Mouse (Mus musculus): ENCODE measurements around the gene Zfp263. TPM values are rescaled to one million over a fixed set of nuclear protein-coding genes. Genes with fewer than 3 reads are reported as not detected.

Gene Zfp263
- polyA plus RNA-seq (2012; fragmentation: generic; extraction: Trizol): 0.01 TPM

DNA sequence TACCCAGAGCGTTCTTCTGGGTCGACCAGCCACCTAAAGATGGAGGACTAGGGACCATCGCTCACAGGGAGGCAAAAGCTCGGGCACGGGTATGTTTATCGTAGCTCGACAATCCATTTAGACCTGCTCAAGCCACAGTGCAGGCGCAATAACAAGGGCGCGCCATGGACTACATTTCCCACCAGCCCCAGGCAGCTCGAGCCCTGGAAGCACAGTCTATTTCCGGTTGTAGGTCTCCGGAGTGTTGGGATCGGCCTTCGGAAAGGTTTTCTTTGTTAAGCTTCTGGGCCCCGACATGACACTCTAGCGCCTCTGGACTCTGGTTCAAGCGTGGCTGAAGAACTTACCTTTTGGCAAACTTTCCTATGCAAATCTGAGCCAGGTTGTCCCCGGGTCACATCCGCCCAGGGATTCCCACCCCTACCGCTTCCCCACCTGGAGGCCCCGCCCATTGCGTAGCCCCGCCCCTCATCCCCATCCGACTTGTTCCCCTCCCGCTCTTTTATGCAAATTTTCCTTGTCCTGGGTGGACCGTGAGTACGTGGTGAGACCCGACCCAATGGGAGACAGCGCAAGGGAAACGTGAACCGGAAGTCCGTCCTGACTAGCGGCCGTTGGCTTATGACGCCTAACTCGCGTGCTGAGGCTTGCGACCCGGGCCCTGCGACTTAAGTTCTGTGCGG, at the start of gene Zfp263:
Zfp263 (plus strand) TSS at position 591 of the 683 bp plus-strand sequence.
- H3K36me3 ChIP-seq (ENCODE audit: control insufficient read depth, insufficient read depth): no peaks in the 10 kb centered on the region
- H3K4me2 ChIP-seq (ENCODE audit: low read depth): no peak within 1 kb of the TSS
- H3K27me3 ChIP-seq (ENCODE audit: control insufficient read depth, insufficient read depth, insufficient read length): no peaks in the 10 kb centered on the region
- no peak within 1 kb of the TSS for H3K4me3 ChIP-seq
- no peak within 1 kb of the TSS for H3ac ChIP-seq (ENCODE audit: control insufficient read depth, insufficient read length)
- no peaks in the 10 kb centered on the region for H3K79me2 ChIP-seq (ENCODE audit: control insufficient read depth, insufficient read depth)
- TF ChIP-seq E2F4 (IDR thresholded peaks at IDR 0.05; ENCODE audit: insufficient read depth): no peak
- TF ChIP-seq TCF3 (IDR thresholded peaks at IDR 0.05; ENCODE audit: insufficient read length, low read depth): no peak
- TF ChIP-seq MAX (IDR thresholded peaks at IDR 0.05; ENCODE audit: low read depth): no peak
- no peak for TF ChIP-seq POLR2A (IDR thresholded peaks at IDR 0.05; ENCODE audit: insufficient read length, low read depth)
- TF ChIP-seq CEBPB (IDR thresholded peaks at IDR 0.05; ENCODE audit: insufficient read depth, poor library complexity, severe bottlenecking): no peak
- TF ChIP-seq MYOD1 (IDR thresholded peaks at IDR 0.05; ENCODE audit: control insufficient read depth in 1 of 3, insufficient read length in 2 of 3, low read depth in 2 of 3): no peak
- TF ChIP-seq MYOG (IDR thresholded peaks at IDR 0.05; ENCODE audit: control insufficient read depth in 1 of 3, insufficient read depth in 1 of 3, insufficient read length in 2 of 3, low read depth in 2 of 3): no peak

DNA sequence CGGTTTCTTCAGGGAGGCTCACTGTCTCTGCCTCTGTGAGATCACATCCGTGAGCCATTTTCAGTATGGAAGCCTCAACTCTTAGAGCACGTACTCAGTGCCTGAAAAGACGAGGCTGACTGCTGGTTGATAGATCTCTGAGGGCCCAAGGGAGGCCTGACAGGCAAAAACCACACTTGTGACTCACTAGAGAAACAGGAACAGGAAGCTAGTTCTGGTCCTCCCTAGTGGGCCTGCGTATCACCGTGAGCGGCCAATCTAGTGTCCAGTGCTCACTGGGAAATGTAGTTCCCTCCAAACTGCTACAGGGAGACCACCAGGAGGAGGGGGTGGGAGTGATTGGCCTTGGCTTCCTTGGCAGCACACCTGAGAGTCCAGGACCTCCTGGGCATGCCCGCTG, 44.6 kb upstream of the Zfp263 start:
- H3K36me3 ChIP-seq (ENCODE audit: control insufficient read depth, insufficient read depth): no peaks in the 10 kb centered on the region
- H3K79me2 ChIP-seq (ENCODE audit: control insufficient read depth, insufficient read depth): no peaks in the 10 kb centered on the region
- TF ChIP-seq SRF (IDR thresholded peaks at IDR 0.05; ENCODE audit: control insufficient read depth, insufficient read length, low read depth) (no peak), TCF3 (IDR thresholded peaks at IDR 0.05; ENCODE audit: insufficient read length, low read depth) (no peak), MYOG (IDR thresholded peaks at IDR 0.05; ENCODE audit: control insufficient read depth in 1 of 3, insufficient read depth in 1 of 3, insufficient read length in 2 of 3, low read depth in 2 of 3) (no peak)
- no peak overlapping the region for H3K4me2 ChIP-seq (ENCODE audit: low read depth)
- no peak overlapping the region for H3K4me3 ChIP-seq
- H3ac ChIP-seq (ENCODE audit: control insufficient read depth, insufficient read length): no peak overlapping the region
- H3K27me3 ChIP-seq (ENCODE audit: control insufficient read depth, insufficient read depth, insufficient read length): no peaks in the 10 kb centered on the region

DNA sequence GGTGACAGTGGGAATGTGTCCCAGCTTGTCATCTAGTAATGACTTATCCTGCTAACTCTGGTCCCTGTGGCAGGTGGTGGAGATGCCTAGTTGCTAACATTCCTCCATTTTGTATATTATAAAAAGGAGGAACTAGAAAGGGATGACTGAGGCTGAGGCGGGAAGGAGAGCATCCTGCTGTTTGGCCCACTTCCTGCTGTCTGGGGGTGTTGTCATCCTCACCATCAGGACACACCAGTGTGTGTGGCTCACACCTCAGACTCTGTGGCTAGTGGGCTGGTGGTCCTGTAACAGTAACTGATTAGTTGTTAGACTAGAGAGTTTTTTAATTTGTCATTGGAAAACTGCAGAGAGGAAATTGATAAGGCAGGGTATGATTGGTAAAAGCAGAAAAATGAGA, 43.0 kb upstream of the Zfp263 start:
- H3K36me3 ChIP-seq (ENCODE audit: control insufficient read depth, insufficient read depth): no peaks in the 10 kb centered on the region
- no peaks in the 10 kb centered on the region for H3K27me3 ChIP-seq (ENCODE audit: control insufficient read depth, insufficient read depth, insufficient read length)
- no peak for TF ChIP-seq E2F4 (IDR thresholded peaks at IDR 0.05; ENCODE audit: insufficient read depth)
- TF ChIP-seq MYOD1 (IDR thresholded peaks at IDR 0.05; ENCODE audit: control insufficient read depth in 1 of 3, insufficient read length in 2 of 3, low read depth in 2 of 3): no peak
- no peak for TF ChIP-seq MYOG (IDR thresholded peaks at IDR 0.05; ENCODE audit: control insufficient read depth in 1 of 3, insufficient read depth in 1 of 3, insufficient read length in 2 of 3, low read depth in 2 of 3)
- TF ChIP-seq TCF12 (IDR thresholded peaks at IDR 0.05; ENCODE audit: insufficient read depth, poor library complexity, severe bottlenecking): no peak
- no peak for TF ChIP-seq CEBPB (IDR thresholded peaks at IDR 0.05; ENCODE audit: insufficient read depth, poor library complexity, severe bottlenecking)
- no peak for TF ChIP-seq MAX (IDR thresholded peaks at IDR 0.05; ENCODE audit: low read depth)
- no peak for TF ChIP-seq POLR2AphosphoS2 (IDR thresholded peaks at IDR 0.05; ENCODE audit: insufficient read length, low read depth)
- TF ChIP-seq POLR2A (IDR thresholded peaks at IDR 0.05; ENCODE audit: insufficient read length, low read depth): no peak
- no peak for TF ChIP-seq REST (IDR thresholded peaks at IDR 0.05; ENCODE audit: insufficient read depth, insufficient read length)
- TF ChIP-seq SRF (IDR thresholded peaks at IDR 0.05; ENCODE audit: control insufficient read depth, insufficient read length, low read depth): no peak
- TF ChIP-seq TCF3 (IDR thresholded peaks at IDR 0.05; ENCODE audit: insufficient read length, low read depth): no peak
- no peak overlapping the region for H3ac ChIP-seq (ENCODE audit: control insufficient read depth, insufficient read length)
- H3K79me2 ChIP-seq (ENCODE audit: control insufficient read depth, insufficient read depth): no peaks in the 10 kb centered on the region
- no peak overlapping the region for H3K4me2 ChIP-seq (ENCODE audit: low read depth)
- H3K4me3 ChIP-seq: no peak overlapping the region

DNA sequence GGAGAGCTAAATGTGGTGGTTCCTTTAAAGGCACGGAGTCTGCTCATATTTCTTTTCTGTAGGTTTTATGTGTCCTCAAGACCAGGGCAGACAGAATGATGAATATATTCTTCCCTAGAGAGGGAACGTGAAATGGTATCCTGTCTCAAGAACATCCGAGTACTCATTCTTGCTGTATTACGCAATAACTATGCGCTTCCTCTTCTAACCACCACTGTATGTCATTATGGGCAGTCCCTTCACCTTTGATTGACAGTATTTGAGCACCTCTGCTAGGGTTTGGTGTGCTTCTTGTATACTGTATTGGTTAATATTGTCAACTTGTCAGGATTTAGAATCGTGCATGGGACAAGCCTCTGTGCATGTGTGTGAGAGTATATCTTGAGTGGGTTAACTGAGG, 37.2 kb upstream of the Zfp263 start:
- H3K27me3 ChIP-seq (ENCODE audit: control insufficient read depth, insufficient read depth, insufficient read length): no peaks in the 10 kb centered on the region
- no peaks in the 10 kb centered on the region for H3K79me2 ChIP-seq (ENCODE audit: control insufficient read depth, insufficient read depth)
- no peak overlapping the region for H3K4me2 ChIP-seq (ENCODE audit: low read depth)
- H3K4me3 ChIP-seq: no peak overlapping the region
- no peak overlapping the region for H3ac ChIP-seq (ENCODE audit: control insufficient read depth, insufficient read length)
- TF ChIP-seq SRF (IDR thresholded peaks at IDR 0.05; ENCODE audit: control insufficient read depth, insufficient read length, low read depth): no peak
- no peak for TF ChIP-seq REST (IDR thresholded peaks at IDR 0.05; ENCODE audit: insufficient read depth, insufficient read length)
- TF ChIP-seq E2F4 (IDR thresholded peaks at IDR 0.05; ENCODE audit: insufficient read depth): no peak
- TF ChIP-seq MYOD1 (IDR thresholded peaks at IDR 0.05; ENCODE audit: control insufficient read depth in 1 of 3, insufficient read length in 2 of 3, low read depth in 2 of 3): no peak
- TF ChIP-seq USF1 (IDR thresholded peaks at IDR 0.05; ENCODE audit: low read depth): no peak
- peak; percentile 90 for TF ChIP-seq CEBPB (IDR thresholded peaks at IDR 0.05; ENCODE audit: insufficient read depth, poor library complexity, severe bottlenecking)
- no peak for TF ChIP-seq TCF3 (IDR thresholded peaks at IDR 0.05; ENCODE audit: insufficient read length, low read depth)
- H3K36me3 ChIP-seq (ENCODE audit: control insufficient read depth, insufficient read depth): no peaks in the 10 kb centered on the region

DNA sequence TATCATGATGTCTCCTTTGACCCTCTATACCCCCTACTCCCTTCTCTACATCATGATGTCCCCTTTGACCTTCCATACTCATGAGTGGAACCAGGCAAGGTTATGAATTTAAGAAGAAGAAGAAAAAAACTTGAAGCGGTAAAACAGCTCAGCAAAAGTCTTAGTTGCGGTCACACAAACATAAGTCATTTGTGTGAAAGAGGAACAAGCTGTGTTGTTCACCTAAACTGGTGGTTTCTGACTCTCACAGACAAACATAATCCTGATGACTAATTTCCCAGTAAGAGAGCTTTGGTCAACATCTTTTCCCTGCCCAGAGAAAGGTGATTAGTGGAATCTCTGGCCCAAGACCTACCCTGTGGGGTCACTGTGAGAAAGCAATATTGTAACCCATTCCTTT, 29.2 kb upstream of the Zfp263 start:
- TF ChIP-seq MYOD1 (IDR thresholded peaks at IDR 0.05; ENCODE audit: control insufficient read depth in 1 of 3, insufficient read length in 2 of 3, low read depth in 2 of 3) (no peak), E2F4 (IDR thresholded peaks at IDR 0.05; ENCODE audit: insufficient read depth) (no peak), USF1 (IDR thresholded peaks at IDR 0.05; ENCODE audit: low read depth) (no peak), TCF12 (IDR thresholded peaks at IDR 0.05; ENCODE audit: insufficient read depth, poor library complexity, severe bottlenecking) (no peak), POLR2A (IDR thresholded peaks at IDR 0.05; ENCODE audit: insufficient read length, low read depth) (no peak)
- no peaks in the 10 kb centered on the region for H3K27me3 ChIP-seq (ENCODE audit: control insufficient read depth, insufficient read depth, insufficient read length)
- H3K4me2 ChIP-seq (ENCODE audit: low read depth): no peak overlapping the region
- H3K4me3 ChIP-seq: no peak overlapping the region
- H3ac ChIP-seq (ENCODE audit: control insufficient read depth, insufficient read length): no peak overlapping the region
- no peaks in the 10 kb centered on the region for H3K36me3 ChIP-seq (ENCODE audit: control insufficient read depth, insufficient read depth)
- H3K79me2 ChIP-seq (ENCODE audit: control insufficient read depth, insufficient read depth): no peaks in the 10 kb centered on the region
